Mouse (Mus musculus): ENCODE data around the gene Vmn2r87. TPM values are rescaled to one million over a fixed set of nuclear protein-coding genes. Genes with fewer than 3 reads are reported as not detected.
A peak's percentile ranks its signal among the peaks of the same experiment; 100 is the strongest.
"Not testable (repeated sequence)": the region's sequence is repeated elsewhere in the genome, so short reads cannot be mapped to it uniquely, and the experiment has no call there.

Vmn2r87 gene
- total RNA-seq (2014; fragmentation: Nextera tagmentation): not detected in 2 replicates
- 0.11 TPM in 1 of 2 replicates, not detected in the other for total RNA-seq (2017)
- not detected in 2 replicates for polyA plus RNA-seq (2012)

- H3K9me3 ChIP-seq (replicated peaks): no peaks in the 10 kb centered on the region
- H3K36me3 ChIP-seq (replicated peaks): no peaks in the 10 kb centered on the region
- no peaks in the 10 kb centered on the region for H3K4me1 ChIP-seq (ENCODE audit: insufficient read depth, low read depth, low read length)
- no peak for ATAC-seq (ENCODE audit: extremely low read depth, insufficient number of reproducible peaks, low FRiP score, poor library complexity, severe bottlenecking)
- TF ChIP-seq GATA2 (IDR thresholded peaks at IDR 0.05; ENCODE audit: borderline replicate concordance, low read depth, low read length) (no peak), TAL1 (conservative IDR thresholded peaks at IDR 0.05; ENCODE audit: low read depth, low read length) (no peak), POLR2AphosphoS5 (IDR thresholded peaks at IDR 0.05; ENCODE audit: insufficient replicate concordance, low read depth, low read length) (no peak), GATA1 (IDR thresholded peaks at IDR 0.05; ENCODE audit: borderline replicate concordance, low read length) (no peak), CTCF (IDR thresholded peaks at IDR 0.05; ENCODE audit: low read depth, low read length) (no peak)
- H3K4me3 ChIP-seq (ENCODE audit: low read depth, low read length): no peak within 1 kb of the TSS
- DNase-seq (ENCODE audit: low spot score): no peak
- no peaks in the 10 kb centered on the region for H3K27me3 ChIP-seq (ENCODE audit: insufficient read depth, low read length)
Observed at GRCm38 (mm10) chr10:130497296-130497695, at the start of gene Vmn2r87. Vmn2r87 (minus strand) TSS chr10:130497396.

GRCm38 (mm10) chr10:130544331-130544730, 47.1 kb upstream of the Vmn2r87 start:
- peaks cover 18% of the 10 kb centered on the region; the same call in 1 of the 2 replicates for H3K4me1 ChIP-seq (ENCODE audit: insufficient read depth, low read depth, low read length)
- not testable (repeated sequence) for H3K9me3 ChIP-seq (replicated peaks); H3K27me3 ChIP-seq (ENCODE audit: insufficient read depth, low read length); ATAC-seq (ENCODE audit: extremely low read depth, insufficient number of reproducible peaks, low FRiP score, poor library complexity, severe bottlenecking); H3K4me3 ChIP-seq (ENCODE audit: low read depth, low read length); H3K36me3 ChIP-seq (replicated peaks); DNase-seq (ENCODE audit: low spot score)

DNA sequence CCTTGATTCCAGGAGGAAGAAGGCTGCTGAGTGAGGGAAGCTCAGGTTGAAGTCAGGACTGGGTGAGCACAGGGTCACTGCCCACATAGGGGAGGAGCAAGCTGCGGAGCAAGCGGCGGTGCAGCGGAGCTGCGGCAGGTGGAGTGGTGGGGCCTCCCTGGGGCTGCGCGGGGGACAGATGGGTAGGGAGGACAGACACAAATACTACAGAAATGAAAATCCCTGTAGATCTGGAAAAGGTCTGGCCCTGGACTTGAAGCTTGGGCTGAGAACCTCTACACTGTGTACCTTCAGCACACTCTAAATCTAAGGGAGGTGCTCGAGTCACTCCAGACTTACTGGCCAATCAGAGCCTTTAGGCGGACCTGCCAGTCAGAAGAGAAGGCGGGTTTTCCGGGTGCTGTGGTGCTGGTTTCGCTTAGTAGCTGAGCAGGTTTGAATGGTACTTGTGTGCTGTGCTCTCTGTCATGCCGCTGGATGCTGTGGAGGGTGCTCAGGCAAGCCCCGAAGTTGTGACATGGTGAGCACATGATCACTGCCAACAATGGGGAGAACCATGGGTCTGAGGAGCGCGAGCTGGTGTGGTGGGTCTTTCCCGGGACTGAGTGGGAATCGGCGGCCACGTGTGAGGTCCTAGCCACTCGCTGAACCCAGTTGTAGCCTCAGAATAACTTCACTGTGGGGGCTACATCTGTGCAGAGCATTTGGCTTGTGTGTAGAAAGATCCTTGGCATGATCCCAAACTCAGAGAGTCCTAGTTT, 44.9 kb upstream of the Vmn2r87 start:
- not testable (repeated sequence) for H3K9me3 ChIP-seq (replicated peaks); H3K27me3 ChIP-seq (ENCODE audit: insufficient read depth, low read length); H3K36me3 ChIP-seq (replicated peaks)
- DNase-seq (ENCODE audit: low spot score): peak; percentile 54
- peak; percentile 93 for ATAC-seq (ENCODE audit: extremely low read depth, insufficient number of reproducible peaks, low FRiP score, poor library complexity, severe bottlenecking)
- Histone ChIP-seq H3K4me3 (ENCODE audit: low read depth, low read length) (peak overlapping the region; percentile 86), H3K4me1 (ENCODE audit: insufficient read depth, low read depth, low read length) (peaks cover 12% of the 10 kb centered on the region; the same call in 1 of the 2 replicates)

GRCm38 (mm10) chr10:130536101-130536500, 38.9 kb upstream of the Vmn2r87 start:
- H3K27me3 ChIP-seq (ENCODE audit: insufficient read depth, low read length): no peaks in the 10 kb centered on the region
- ATAC-seq (ENCODE audit: extremely low read depth, insufficient number of reproducible peaks, low FRiP score, poor library complexity, severe bottlenecking) (peak; percentile 40; the same call in 1 of the 2 replicates), DNase-seq (ENCODE audit: low spot score) (peak; percentile 2)
- no peaks in the 10 kb centered on the region for H3K36me3 ChIP-seq (replicated peaks)
- TF ChIP-seq TAL1 (conservative IDR thresholded peaks at IDR 0.05; ENCODE audit: low read depth, low read length): no peak
- no peak for TF ChIP-seq GATA1 (IDR thresholded peaks at IDR 0.05; ENCODE audit: borderline replicate concordance, low read length)
- no peak for TF ChIP-seq CTCF (IDR thresholded peaks at IDR 0.05; ENCODE audit: low read depth, low read length)
- TF ChIP-seq GATA2 (IDR thresholded peaks at IDR 0.05; ENCODE audit: borderline replicate concordance, low read depth, low read length): no peak
- no peak for TF ChIP-seq POLR2AphosphoS5 (IDR thresholded peaks at IDR 0.05; ENCODE audit: insufficient replicate concordance, low read depth, low read length)
- no peaks in the 10 kb centered on the region for H3K9me3 ChIP-seq (replicated peaks)
- H3K4me3 ChIP-seq (ENCODE audit: low read depth, low read length): no peak overlapping the region
- H3K4me1 ChIP-seq (ENCODE audit: insufficient read depth, low read depth, low read length): no peaks in the 10 kb centered on the region

GRCm38 (mm10) chr10:130527926-130528325, 30.7 kb upstream of the Vmn2r87 start:
- no peaks in the 10 kb centered on the region for H3K27me3 ChIP-seq (ENCODE audit: insufficient read depth, low read length)
- ATAC-seq (ENCODE audit: extremely low read depth, insufficient number of reproducible peaks, low FRiP score, poor library complexity, severe bottlenecking) (no peak), DNase-seq (ENCODE audit: low spot score) (no peak)
- TF ChIP-seq CTCF (IDR thresholded peaks at IDR 0.05; ENCODE audit: low read depth, low read length) (no peak), POLR2AphosphoS5 (IDR thresholded peaks at IDR 0.05; ENCODE audit: insufficient replicate concordance, low read depth, low read length) (no peak), GATA1 (IDR thresholded peaks at IDR 0.05; ENCODE audit: borderline replicate concordance, low read length) (no peak), GATA2 (IDR thresholded peaks at IDR 0.05; ENCODE audit: borderline replicate concordance, low read depth, low read length) (no peak), TAL1 (conservative IDR thresholded peaks at IDR 0.05; ENCODE audit: low read depth, low read length) (no peak)
- H3K4me1 ChIP-seq (ENCODE audit: insufficient read depth, low read depth, low read length): no peaks in the 10 kb centered on the region
- H3K4me3 ChIP-seq (ENCODE audit: low read depth, low read length): no peak overlapping the region
- no peaks in the 10 kb centered on the region for H3K9me3 ChIP-seq (replicated peaks)
- H3K36me3 ChIP-seq (replicated peaks): no peaks in the 10 kb centered on the region

GRCm38 (mm10) chr10:130470311-130470760, 26.9 kb downstream of the Vmn2r87 start:
- Histone ChIP-seq H3K4me3 (ENCODE audit: low read depth, low read length) (no peak overlapping the region), H3K27me3 (ENCODE audit: insufficient read depth, low read length) (no peaks in the 10 kb centered on the region), H3K9me3 (replicated peaks) (no peaks in the 10 kb centered on the region), H3K36me3 (replicated peaks) (no peaks in the 10 kb centered on the region), H3K4me1 (ENCODE audit: insufficient read depth, low read depth, low read length) (no peaks in the 10 kb centered on the region)
- ATAC-seq (ENCODE audit: extremely low read depth, insufficient number of reproducible peaks, low FRiP score, poor library complexity, severe bottlenecking) (no peak), DNase-seq (ENCODE audit: low spot score) (no peak)
- TF ChIP-seq POLR2AphosphoS5 (IDR thresholded peaks at IDR 0.05; ENCODE audit: insufficient replicate concordance, low read depth, low read length) (no peak), GATA2 (IDR thresholded peaks at IDR 0.05; ENCODE audit: borderline replicate concordance, low read depth, low read length) (no peak), GATA1 (IDR thresholded peaks at IDR 0.05; ENCODE audit: borderline replicate concordance, low read length) (no peak), TAL1 (conservative IDR thresholded peaks at IDR 0.05; ENCODE audit: low read depth, low read length) (no peak), CTCF (IDR thresholded peaks at IDR 0.05; ENCODE audit: low read depth, low read length) (no peak)

DNA sequence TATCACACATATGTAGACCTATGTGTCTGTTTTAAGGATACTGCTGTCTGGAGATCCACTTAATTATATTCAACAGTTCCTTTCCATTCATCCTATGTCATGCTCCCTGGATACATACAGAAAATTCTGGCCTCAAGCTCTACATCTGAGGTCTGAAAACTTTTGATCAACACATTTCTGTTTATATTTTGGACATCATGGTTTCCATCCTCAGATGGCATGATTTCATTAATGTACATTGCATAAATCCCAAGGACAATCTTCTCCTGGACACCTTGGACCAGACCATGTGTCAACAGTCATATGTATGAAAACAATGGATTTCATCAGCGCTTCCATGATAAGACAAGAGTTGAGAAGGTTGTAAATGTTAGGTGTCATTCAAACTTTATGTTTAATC, 41.2 kb downstream of the Vmn2r87 start, which contains the start of gene Vmn2r86:
Gene Vmn2r86, minus strand, starts transcription at position 101 of the 400 bp plus-strand sequence.
- H3K27me3 ChIP-seq (ENCODE audit: insufficient read depth, low read length); H3K4me3 ChIP-seq (ENCODE audit: low read depth, low read length); ATAC-seq (ENCODE audit: extremely low read depth, insufficient number of reproducible peaks, low FRiP score, poor library complexity, severe bottlenecking); H3K36me3 ChIP-seq (replicated peaks); DNase-seq (ENCODE audit: low spot score); H3K4me1 ChIP-seq (ENCODE audit: insufficient read depth, low read depth, low read length); H3K9me3 ChIP-seq (replicated peaks): not testable (repeated sequence)

Measured in G1E (cell line).